Mouse (Mus musculus) liver, embryonic 13.5 days (tissue): ENCODE results near the gene Entpd4b. TPM values are rescaled to one million over a fixed set of nuclear protein-coding genes. Genes with fewer than 3 reads are reported as not detected.
A peak's percentile ranks its signal among the peaks of the same experiment; 100 is the strongest.
"Not testable (repeated sequence)": the region's sequence is repeated elsewhere in the genome, so short reads cannot be mapped to it uniquely, and the experiment has no call there.

Experiments
- ATAC-seq: fragments of 200-750 bp; cut with Nextera tagmentation; 2 replicates; pipeline ENCODE4 v1.8.0; 2017; ENCODE audit warnings: low read depth, mild to moderate bottlenecking, moderate number of reproducible peaks, moderate library complexity
- DNase-seq: peaks from one replicate; pipeline ENCODE4 v3.0.0; 2022
- H3K27ac ChIP-seq: fragments of 300-500 bp; sonication (generic); 2 replicates; pipeline ENCODE4 v1.5.1; 2015; ENCODE audit warnings: moderate library complexity, mild to moderate bottlenecking, inconsistent platforms
- H3K27me3 ChIP-seq: fragments of 300-500 bp; sonication (generic); 2 replicates; pipeline ENCODE4 v1.6.1; 2015; ENCODE audit warnings: mild to moderate bottlenecking, inconsistent platforms
- H3K36me3 ChIP-seq: fragments of 300-500 bp; sonication (generic); 2 replicates; pipeline ENCODE4 v1.6.1; 2015; ENCODE audit warnings: mild to moderate bottlenecking, inconsistent platforms
- H3K4me1 ChIP-seq: fragments of 300-500 bp; sonication (generic); replicated peaks from 2 replicates; pipeline ENCODE4 v1.6.1; 2015; ENCODE audit warnings: inconsistent platforms
- H3K4me2 ChIP-seq: fragments of 300-500 bp; sonication (generic); 2 replicates; pipeline ENCODE4 v1.6.1; 2015; ENCODE audit warnings: inconsistent platforms, mild to moderate bottlenecking, moderate library complexity
- H3K4me3 ChIP-seq: fragments of 300-500 bp; sonication (generic); replicated peaks from 2 replicates; pipeline ENCODE4 v1.5.1; 2015; ENCODE audit warnings: mild to moderate bottlenecking, inconsistent platforms
- H3K9ac ChIP-seq: fragments of 300-500 bp; sonication (generic); 2 replicates; pipeline ENCODE4 v1.6.1; 2015; ENCODE audit warnings: mild to moderate bottlenecking, inconsistent platforms
- H3K9me3 ChIP-seq: fragments of 300-500 bp; sonication (generic); replicated peaks from 2 replicates; pipeline ENCODE4 v1.6.1; 2016; ENCODE audit warnings: inconsistent platforms
- WGBS: fragments of 180-500 bp; shearing (Covaris S2); methylation state at CpG from one replicate; pipeline ENCODE4 v1.1.7; 2015; ENCODE audit not compliant: insufficient replicate concordance; 5-methylcytosine and 5-hydroxymethylcytosine counted together
- polyA plus RNA-seq: library from polyadenylated mRNA; unstranded; fragments of >200 nt; fragmentation: Nextera tagmentation; extraction: Ambion mirVana; gene quantifications from 2 replicates; pipeline ENCODE4 v1.2.1, GENCODE M21; 2015

The Entpd4b gene
- 4.3 and 4.5 TPM in 2 replicates for polyA plus RNA-seq

- peak; percentile 97 for ATAC-seq
- H3K4me2 ChIP-seq, H3K9ac ChIP-seq, H3K36me3 ChIP-seq, DNase-seq, H3K9me3 ChIP-seq, H3K4me1 ChIP-seq, H3K27me3 ChIP-seq, H3K27ac ChIP-seq, H3K4me3 ChIP-seq: not testable (repeated sequence)
- no CpG with 5 or more reads among the region's 68 CpGs for WGBS
Observed at GRCm38 (mm10) chr14:69555110-69555831, at the start of gene Entpd4b. TSS of gene Entpd4b (plus strand) at chr14:69555424.

- H3K4me1 ChIP-seq, DNase-seq, H3K4me3 ChIP-seq, H3K27me3 ChIP-seq, H3K9me3 ChIP-seq, H3K4me2 ChIP-seq, H3K9ac ChIP-seq, H3K36me3 ChIP-seq, H3K27ac ChIP-seq, ATAC-seq: not testable (repeated sequence)
- no CpG with 5 or more reads among the region's 1 CpGs for WGBS
Observed at GRCm38 (mm10) chr14:69507000-69507399, 48.2 kb upstream of the Entpd4b start.

GRCm38 (mm10) chr14:69512449-69512848, 42.8 kb upstream of the Entpd4b start, which contains the start of gene Gm27179:
TSS of gene Gm27179 (minus strand) at chr14:69512549.
- not testable (repeated sequence) for H3K36me3 ChIP-seq, H3K9me3 ChIP-seq, H3K4me3 ChIP-seq, ATAC-seq, H3K27ac ChIP-seq, H3K27me3 ChIP-seq, H3K4me1 ChIP-seq, DNase-seq, H3K4me2 ChIP-seq, H3K9ac ChIP-seq
- no CpG with 5 or more reads among the region's 2 CpGs for WGBS

GRCm38 (mm10) chr14:69520810-69521209, 34.4 kb upstream of the Entpd4b start:
- not testable (repeated sequence) for H3K9me3 ChIP-seq, H3K4me2 ChIP-seq, H3K4me3 ChIP-seq, DNase-seq, H3K27ac ChIP-seq, H3K36me3 ChIP-seq, H3K9ac ChIP-seq, H3K27me3 ChIP-seq, H3K4me1 ChIP-seq, ATAC-seq
- no CpG with 5 or more reads among the region's 2 CpGs for WGBS

- not testable (repeated sequence) for H3K4me3 ChIP-seq, H3K27me3 ChIP-seq, H3K9me3 ChIP-seq, H3K4me2 ChIP-seq, H3K9ac ChIP-seq, DNase-seq, H3K36me3 ChIP-seq, H3K27ac ChIP-seq, H3K4me1 ChIP-seq
- peak; percentile 93 for ATAC-seq
- no CpG with 5 or more reads among the region's 1 CpGs for WGBS
Observed at GRCm38 (mm10) chr14:69523001-69523400, 32.2 kb upstream of the Entpd4b start.

- not testable (repeated sequence) for H3K36me3 ChIP-seq, H3K9me3 ChIP-seq, DNase-seq, H3K9ac ChIP-seq, H3K27me3 ChIP-seq, H3K27ac ChIP-seq, H3K4me2 ChIP-seq, H3K4me3 ChIP-seq, H3K4me1 ChIP-seq
- ATAC-seq: peak; percentile 88
- WGBS: no CpG with 5 or more reads among the region's 1 CpGs
Observed at GRCm38 (mm10) chr14:69526202-69526601, 29.0 kb upstream of the Entpd4b start.

- H3K36me3 ChIP-seq, H3K27ac ChIP-seq, H3K9me3 ChIP-seq, DNase-seq, H3K4me3 ChIP-seq, H3K27me3 ChIP-seq, H3K4me1 ChIP-seq, H3K9ac ChIP-seq, H3K4me2 ChIP-seq: not testable (repeated sequence)
- peak; percentile 83 for ATAC-seq
- no CpG with 5 or more reads among the region's 7 CpGs for WGBS
Observed at GRCm38 (mm10) chr14:69536539-69536938, 18.7 kb upstream of the Entpd4b start.

GRCm38 (mm10) chr14:69540113-69540512, 15.1 kb upstream of the Entpd4b start:
- H3K4me2 ChIP-seq, H3K4me1 ChIP-seq, DNase-seq, H3K4me3 ChIP-seq, H3K27me3 ChIP-seq, H3K9ac ChIP-seq, H3K27ac ChIP-seq, H3K36me3 ChIP-seq, H3K9me3 ChIP-seq: not testable (repeated sequence)
- peak; percentile 95 for ATAC-seq
- no CpG with 5 or more reads among the region's 5 CpGs for WGBS

- not testable (repeated sequence) for H3K4me3 ChIP-seq, H3K4me1 ChIP-seq, H3K36me3 ChIP-seq, H3K9me3 ChIP-seq, H3K4me2 ChIP-seq, DNase-seq, ATAC-seq, H3K27ac ChIP-seq, H3K9ac ChIP-seq, H3K27me3 ChIP-seq
- WGBS: no CpG with 5 or more reads among the region's 7 CpGs
Observed at GRCm38 (mm10) chr14:69542695-69543094, 12.5 kb upstream of the Entpd4b start.

GRCm38 (mm10) chr14:69544033-69544432, 11.2 kb upstream of the Entpd4b start:
- not testable (repeated sequence) for DNase-seq, H3K9me3 ChIP-seq, H3K9ac ChIP-seq, ATAC-seq, H3K4me1 ChIP-seq, H3K4me3 ChIP-seq, H3K36me3 ChIP-seq, H3K4me2 ChIP-seq, H3K27ac ChIP-seq, H3K27me3 ChIP-seq
- no CpG with 5 or more reads among the region's 7 CpGs for WGBS

GRCm38 (mm10) chr14:69545052-69545451, 10.2 kb upstream of the Entpd4b start:
- H3K27ac ChIP-seq, H3K4me2 ChIP-seq, H3K4me3 ChIP-seq, H3K4me1 ChIP-seq, H3K36me3 ChIP-seq, H3K27me3 ChIP-seq, DNase-seq, ATAC-seq, H3K9me3 ChIP-seq, H3K9ac ChIP-seq: not testable (repeated sequence)
- WGBS: no CpG with 5 or more reads among the region's 2 CpGs

- DNase-seq, ATAC-seq, H3K4me3 ChIP-seq, H3K27me3 ChIP-seq, H3K27ac ChIP-seq, H3K9me3 ChIP-seq, H3K4me2 ChIP-seq, H3K4me1 ChIP-seq, H3K36me3 ChIP-seq, H3K9ac ChIP-seq: not testable (repeated sequence)
- WGBS: no CpG with 5 or more reads among the region's 4 CpGs
Observed at GRCm38 (mm10) chr14:69547310-69547709, 7.9 kb upstream of the Entpd4b start.
